Mouse (Mus musculus): ENCODE measurements at regions not wholly inside any gene's neighbourhood (a gene's known extent, or its start where the extent isn't known, plus 50 kb on each side); places are given as distances from the start of the nearest gene placed in this dataset.
"Not testable (repeated sequence)": the region's sequence is repeated elsewhere in the genome, so short reads cannot be mapped to it uniquely, and the experiment has no call there.

DNA sequence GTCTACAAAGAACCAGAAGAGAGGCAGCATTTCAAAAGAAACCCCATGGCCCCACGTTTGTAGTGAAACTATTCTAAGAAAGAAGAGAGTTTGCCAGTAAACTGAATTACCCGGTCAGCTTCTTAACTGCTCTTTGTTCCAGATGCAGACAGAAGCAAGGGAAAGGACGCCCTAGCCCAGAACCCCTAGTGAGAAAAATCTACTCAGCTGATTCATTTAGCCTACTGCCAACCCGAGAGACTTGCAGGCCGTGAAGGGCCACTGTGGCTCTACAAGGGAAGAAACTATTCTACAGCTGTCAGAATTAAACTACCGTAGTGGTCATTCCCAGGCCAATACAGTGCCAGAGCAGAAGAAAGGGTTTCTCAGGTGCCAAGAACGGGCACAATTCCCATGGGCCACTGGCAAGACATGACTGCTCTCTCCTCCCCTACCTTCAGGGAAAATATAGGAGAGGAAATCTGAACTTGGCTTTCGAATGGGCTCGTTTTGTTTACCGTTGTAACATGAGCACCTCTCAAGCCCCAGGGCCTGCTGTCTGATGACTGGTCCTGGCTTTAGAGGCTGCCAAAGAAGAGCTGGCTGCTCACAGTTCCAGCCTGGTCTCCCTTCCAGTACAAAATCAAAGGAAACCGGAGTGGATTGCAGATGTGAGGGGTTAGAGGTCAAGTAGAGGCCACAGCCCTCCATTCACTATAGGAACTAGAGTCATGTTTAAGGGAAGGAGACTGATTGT lies 111.7 kb upstream of the Dlg1 start:
- no peak for ATAC-seq (replicated peaks; ENCODE audit: low FRiP score, poor library complexity, severe bottlenecking)

DNA sequence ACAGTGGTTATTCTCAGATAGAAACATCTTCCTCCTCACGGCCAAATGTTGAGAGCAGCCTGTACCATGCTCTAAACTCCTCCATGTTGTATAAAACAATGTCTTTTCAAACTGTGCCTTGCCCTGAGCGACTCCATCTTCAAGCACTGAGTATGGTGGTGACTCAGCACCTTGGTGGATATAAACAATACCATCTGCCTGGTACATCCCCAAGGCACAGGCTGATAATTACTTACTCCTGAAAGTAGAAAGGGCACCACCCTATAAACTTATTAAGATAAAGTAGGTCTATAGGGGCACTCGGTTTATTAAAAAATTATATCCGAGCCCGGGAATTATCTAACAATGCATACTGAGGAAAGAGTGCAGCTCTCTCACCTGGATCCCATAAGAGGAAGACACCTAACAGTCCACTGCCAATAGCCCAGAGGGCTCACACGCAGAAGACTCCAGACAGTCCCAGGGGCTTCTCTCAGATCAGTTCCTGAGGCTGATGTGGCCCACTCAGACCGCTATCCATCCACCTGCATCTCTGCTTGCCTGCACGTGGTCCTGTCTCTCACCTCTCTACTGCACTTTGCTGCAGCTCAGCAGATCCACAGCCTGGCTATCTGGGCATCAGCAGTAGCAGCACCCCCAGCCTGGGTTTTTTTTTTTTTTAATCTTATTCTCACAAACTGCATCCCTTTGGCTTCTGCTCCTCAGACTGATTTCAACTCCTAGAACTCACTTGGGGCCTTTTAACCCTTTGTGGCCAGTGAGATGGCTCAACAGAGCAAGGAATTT lies 109.7 kb upstream of the Dlg1 start:
- no peak for ATAC-seq (replicated peaks; ENCODE audit: low FRiP score, poor library complexity, severe bottlenecking)

DNA sequence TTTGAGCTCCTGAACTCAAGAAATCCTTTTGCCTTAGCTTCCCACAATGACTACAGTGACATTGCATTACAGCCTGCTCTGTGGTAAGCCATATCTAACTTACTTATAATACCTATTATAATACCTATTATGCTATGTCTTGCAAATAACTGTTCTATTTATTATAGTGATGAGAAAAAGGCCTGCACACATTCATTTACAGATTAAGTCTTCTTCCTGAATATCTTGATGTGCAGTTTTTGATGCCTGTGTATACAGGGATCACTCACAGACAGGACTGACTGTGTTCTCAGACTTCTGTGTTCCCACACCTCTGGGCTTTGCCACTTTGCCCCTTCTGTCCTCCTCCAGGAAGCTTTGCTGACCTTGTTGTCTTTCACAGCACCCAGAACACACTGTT lies 102.8 kb upstream of the Dlg1 start:
- ATAC-seq (replicated peaks; ENCODE audit: low FRiP score, poor library complexity, severe bottlenecking) = no peak

DNA sequence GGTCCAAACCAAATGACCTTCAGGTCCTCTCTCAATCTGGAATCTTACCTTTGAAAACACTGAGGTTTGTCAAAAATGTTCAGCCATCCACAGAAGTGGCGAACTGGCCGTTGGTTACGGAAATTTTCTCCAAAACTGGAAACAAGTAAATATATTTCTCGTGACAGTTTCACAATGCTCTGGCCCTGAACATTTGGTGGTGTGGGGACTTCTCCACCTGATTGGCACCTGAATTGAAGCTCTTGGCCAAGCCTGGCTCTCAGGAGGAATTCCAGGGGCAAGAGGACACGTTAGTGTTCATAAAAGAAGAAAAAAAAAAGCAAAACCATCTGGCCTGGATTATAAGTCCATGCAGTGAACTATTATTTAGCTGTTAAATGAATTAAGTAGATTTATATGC lies 98.3 kb upstream of the Dlg1 start:
- ATAC-seq (replicated peaks; ENCODE audit: low FRiP score, poor library complexity, severe bottlenecking) = no peak

DNA sequence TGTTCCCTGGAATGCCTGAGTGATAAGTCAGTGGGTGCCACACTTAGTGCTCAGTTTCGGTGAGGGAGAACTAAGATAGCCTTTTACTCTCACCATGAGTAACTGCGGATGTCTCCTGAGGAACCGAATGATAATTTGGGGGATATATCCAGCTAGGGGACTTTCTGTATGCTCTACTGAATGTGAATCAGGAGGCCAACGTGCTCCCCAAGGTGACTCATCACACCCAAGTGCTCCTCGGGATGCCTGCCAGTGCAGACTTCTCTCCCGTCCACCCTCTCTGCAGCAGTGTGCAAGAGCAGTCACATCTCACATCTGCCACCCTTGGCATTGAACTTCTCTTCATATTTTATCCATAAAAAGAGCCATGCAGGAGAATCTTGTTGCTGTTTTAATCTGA lies 94.9 kb upstream of the Dlg1 start:
- no peak for ATAC-seq (replicated peaks; ENCODE audit: low FRiP score, poor library complexity, severe bottlenecking)

DNA sequence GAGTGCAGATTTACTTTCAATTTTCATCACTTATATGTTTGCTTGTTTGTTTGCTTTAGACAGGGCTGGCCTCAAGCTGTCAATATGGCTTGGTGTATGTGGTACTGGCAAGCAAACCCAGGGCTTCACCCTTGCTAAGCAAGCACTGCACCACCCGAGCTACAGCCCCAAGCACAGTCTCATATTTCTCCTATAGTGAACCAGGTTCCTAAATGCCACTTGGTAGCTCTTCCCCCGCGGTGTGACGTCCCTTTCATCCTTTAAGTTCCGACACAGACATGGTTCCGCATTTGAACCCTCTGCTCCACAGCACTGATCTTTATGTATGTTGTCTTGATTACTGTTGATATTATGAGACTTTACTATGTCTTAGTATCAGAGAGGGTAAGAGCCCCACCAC lies 93.4 kb upstream of the Dlg1 start:
- ATAC-seq (replicated peaks; ENCODE audit: low FRiP score, poor library complexity, severe bottlenecking) = no peak

DNA sequence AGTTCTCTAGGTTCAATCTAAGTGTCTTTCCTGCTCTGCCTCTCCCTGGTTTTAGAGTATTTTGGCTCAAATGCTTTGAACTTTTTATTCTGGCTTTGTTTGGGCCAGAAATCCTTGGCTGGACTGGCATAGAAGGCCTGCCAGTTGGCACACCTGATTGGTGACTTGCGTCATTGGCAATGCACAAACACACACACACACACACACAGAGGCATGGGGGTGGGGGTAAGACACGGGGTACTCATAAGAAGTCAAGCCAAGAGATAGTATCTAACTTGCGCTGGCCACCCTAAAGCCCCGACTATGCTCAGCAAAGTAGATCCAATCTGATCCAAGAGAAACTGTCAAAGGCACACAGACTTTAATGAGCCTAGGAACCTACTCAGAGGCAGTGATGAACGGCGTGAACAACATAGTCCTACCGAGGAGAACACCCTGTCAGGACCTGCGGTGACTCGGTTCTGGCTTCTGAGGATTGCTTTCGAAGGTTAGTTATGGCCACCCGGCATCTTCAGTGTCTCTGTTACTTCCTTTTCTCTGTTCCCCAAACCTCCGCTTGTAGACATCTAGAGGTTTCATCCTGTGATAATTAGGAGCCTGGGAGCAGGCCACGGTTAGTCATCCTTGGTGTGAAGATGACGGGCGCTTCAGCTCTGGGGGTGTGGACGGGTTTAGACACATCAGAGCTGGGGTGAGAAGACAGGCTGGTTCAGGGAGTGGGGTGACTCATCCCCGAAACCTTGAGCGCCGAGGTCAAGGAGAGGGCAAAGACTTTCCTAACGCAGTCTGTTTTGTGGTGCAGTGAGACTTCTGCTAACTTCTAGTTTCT lies 92.7 kb upstream of the Dlg1 start:
- no peak for ATAC-seq (replicated peaks; ENCODE audit: low FRiP score, poor library complexity, severe bottlenecking)

DNA sequence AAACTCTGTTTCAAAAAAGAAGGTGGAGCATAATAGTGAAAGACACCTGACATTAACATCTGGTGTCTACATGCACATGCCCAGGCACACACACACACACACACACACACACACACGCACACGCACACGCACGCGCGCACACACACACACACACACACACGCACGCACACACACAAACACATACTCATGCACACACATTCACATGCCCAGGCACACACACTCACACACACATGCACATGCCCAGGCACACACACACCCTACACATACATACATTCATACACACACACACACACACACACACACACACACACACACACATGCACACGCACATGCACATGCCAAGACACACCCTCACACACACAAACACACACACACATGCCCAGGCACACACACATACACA lies 89.4 kb upstream of the Dlg1 start:
- ATAC-seq (replicated peaks; ENCODE audit: low FRiP score, poor library complexity, severe bottlenecking) = not testable (repeated sequence)

DNA sequence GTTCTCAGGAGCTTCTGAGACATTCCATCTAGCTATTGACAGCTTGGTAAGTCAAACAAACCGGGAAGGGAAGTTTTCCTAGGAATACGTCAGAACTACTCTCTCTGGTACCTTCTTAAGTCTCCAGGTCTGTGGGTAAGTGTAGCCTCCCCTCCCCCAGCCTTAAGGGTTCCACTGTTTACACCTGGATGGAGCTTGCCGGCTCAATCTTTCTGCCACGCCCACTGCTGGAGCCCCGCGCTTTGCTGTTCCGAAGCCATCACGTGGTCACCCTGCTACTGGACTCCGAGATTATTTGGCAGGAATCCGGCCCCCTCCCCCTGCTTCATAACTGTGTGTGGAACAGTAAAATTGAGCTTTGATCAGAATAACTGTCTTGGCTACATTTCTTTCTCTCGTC lies 87.6 kb upstream of the Dlg1 start:
- not testable (repeated sequence) for ATAC-seq (replicated peaks; ENCODE audit: low FRiP score, poor library complexity, severe bottlenecking)

DNA sequence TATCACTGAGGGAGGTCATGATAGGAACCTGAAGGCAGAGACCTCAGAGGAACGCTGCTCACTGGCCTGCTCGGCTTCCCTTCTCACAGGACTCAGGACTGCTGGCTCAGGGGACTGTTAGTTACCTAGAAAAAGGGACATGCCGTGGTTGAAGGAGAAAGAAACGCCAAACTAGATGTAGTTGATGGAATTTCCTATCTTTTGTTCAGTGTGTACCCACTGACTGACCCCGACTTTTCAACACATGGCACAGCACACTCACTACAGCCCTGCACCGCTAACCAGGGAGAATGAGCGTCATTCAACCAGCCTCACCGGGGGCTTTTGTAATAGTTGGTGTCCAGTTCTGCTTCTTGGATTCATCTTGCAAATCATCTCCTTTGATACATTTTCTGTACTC lies 86.8 kb upstream of the Dlg1 start:
- no peak for ATAC-seq (replicated peaks; ENCODE audit: low FRiP score, poor library complexity, severe bottlenecking)

DNA sequence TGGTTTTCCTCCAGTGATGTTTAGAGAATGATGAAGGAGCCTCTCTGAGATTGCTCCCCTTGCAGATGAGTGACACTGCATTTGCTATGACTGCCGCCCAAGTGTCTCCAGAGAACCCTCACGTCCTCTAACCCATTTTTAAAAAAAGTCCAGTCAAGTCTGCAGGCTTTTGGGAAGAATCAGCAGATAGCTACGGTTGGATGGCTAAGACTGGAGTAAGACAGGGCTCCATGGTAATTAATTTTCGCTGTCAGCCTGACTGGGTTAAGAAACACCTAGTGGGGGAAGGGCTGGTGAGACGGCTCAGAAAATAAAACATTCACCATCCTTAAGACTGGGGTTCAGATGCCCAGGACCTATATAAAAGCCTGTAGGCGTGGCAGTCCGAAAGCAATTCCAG lies 85.9 kb upstream of the Dlg1 start:
- no peak for ATAC-seq (replicated peaks; ENCODE audit: low FRiP score, poor library complexity, severe bottlenecking)

DNA sequence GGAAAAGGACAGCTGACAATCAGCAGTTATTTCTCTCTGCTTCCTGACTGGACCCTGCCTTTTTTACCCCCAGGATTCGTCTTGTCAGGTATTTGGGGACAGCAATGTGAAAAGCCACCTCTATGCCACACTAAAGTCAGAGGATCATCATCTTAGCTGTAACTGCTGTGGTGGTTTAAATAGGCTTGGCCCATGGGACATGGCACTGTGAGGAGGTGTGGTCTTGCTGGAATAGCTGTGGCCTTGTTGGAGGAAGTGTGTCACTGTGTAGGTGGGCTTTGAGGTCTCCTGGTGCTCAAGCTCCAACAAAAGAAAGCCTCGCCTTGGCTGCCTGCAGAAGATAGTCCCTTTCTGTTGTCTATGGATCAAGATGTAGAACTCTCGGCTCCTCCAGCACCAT lies 83.9 kb upstream of the Dlg1 start:
- no peak for ATAC-seq (replicated peaks; ENCODE audit: low FRiP score, poor library complexity, severe bottlenecking)

DNA sequence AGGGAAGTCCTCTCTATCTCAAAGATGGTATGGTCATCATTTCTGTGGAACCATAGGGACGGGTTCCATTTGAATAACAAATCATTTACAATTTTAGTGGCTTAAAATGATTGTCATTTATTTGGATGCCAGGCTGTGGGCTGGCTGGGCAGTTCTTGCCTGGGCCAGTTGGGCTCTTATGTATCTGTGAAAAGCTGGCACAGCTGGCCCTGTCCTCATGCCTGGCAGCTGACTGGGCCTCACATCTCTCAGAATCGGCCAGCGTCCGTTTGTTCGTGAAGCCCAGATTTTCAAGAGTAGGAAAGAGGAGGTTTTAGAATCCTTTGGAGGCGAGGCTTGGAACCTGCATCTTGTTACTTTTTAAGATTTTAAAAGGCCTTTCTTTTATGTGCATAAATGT lies 82.5 kb upstream of the Dlg1 start:
- ATAC-seq (replicated peaks; ENCODE audit: low FRiP score, poor library complexity, severe bottlenecking) = no peak

DNA sequence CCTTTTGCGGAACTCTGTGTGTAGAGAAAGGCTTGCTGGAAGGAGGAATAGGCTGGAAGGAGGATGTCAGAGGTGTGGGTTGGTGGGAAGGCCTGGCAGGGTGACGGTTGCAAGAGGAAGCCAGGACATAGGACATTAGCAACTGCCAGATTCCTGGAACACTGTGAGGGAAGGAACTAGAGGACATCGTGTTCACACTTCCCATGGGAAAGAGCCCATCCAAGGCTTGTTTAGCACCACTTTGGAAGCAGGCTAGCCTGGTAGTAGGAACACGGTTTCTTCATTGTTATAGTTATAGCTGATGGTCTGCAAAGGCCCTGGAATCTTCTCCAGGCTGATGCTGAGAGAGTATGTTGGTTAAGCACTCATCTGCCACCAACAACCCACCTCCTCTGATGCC lies 80.4 kb upstream of the Dlg1 start:
- ATAC-seq (replicated peaks; ENCODE audit: low FRiP score, poor library complexity, severe bottlenecking) = no peak

DNA sequence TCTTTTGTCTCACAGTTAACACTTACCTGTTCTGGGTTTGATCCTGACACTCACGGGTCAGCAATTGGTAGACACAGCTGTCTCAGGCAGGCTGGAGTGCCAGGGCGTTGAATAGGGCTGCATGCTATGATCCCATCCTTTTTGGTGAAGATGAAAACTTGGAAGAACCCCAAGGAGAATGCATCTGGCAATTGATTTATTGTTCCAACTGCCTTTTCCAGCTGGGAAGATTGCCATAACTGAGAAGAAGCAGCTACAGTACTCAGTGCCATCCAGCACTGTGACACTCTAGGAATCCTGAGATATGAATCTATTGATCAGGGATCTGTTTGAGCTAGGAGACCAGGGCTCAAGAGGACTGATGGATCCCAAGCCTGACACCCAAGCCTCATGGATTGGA lies 79.6 kb upstream of the Dlg1 start:
- no peak for ATAC-seq (replicated peaks; ENCODE audit: low FRiP score, poor library complexity, severe bottlenecking)

DNA sequence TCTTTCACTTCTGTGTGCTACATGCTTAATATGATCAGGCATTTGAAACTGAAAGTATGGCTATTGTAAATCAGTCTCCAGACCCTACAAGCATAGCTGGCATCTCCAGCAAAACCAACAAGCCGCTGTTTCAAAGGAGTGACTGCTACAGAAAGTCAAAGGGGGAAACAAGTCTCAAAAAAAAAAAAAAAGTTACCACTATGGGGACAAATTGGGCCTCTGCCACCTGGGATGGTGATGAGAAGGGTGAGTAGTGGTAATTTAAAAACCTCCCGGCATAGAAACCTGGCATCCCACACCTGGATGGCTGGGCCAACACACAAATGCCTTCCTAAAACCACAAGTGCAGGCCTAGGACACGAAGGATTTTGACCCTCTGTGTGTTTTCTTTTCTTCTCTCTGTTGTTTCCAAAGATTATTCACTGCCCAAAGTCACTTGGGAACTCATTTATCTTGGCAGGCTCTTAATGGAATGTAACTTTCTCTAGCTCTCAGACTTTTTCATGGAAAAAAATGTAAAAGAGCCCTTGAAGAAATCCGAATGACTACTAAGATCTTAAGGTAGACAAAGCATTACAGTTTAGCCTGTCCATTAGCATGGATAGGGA lies 78.9 kb upstream of the Dlg1 start:
- no peak for ATAC-seq (replicated peaks; ENCODE audit: low FRiP score, poor library complexity, severe bottlenecking)

DNA sequence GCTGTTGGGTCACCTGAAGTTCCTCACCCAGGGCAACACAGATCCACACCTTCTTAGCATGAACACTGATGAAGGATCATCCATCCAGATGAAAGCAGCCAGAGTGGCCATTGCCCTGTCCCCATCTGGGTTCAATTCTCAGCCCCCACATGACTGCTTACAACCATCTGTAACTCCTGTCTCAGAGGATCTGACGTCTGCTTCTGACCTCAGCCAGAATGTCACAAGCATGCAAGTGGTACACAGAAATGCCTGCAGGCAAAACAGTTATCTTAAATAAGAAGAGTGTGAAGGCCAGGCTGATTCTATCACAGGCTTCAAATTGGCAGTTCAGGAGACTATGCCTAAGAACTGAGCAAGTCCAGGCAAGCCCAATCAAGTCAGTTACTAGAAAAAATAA lies 76.2 kb upstream of the Dlg1 start:
- ATAC-seq (replicated peaks; ENCODE audit: low FRiP score, poor library complexity, severe bottlenecking) = no peak

DNA sequence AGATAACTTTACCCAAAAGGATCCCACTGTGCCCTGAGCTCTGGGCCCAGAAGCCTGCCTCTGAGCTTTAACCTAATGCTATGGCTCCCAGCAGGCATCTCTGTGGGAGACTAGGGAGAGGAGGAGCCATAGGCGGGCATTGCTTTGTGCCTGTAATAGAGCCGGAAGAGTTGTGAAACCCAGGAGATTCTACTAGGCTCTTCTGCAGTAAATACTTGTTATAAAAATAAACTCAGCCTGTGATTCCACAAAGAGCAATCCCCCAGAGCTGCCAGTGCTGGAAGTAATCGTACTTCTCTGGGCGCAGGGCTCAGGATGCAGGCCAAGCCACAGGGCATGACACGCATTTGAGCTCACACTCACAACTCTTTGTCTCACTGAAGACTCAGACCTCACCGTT lies 73.7 kb upstream of the Dlg1 start:
- ATAC-seq (replicated peaks; ENCODE audit: low FRiP score, poor library complexity, severe bottlenecking) = no peak

DNA sequence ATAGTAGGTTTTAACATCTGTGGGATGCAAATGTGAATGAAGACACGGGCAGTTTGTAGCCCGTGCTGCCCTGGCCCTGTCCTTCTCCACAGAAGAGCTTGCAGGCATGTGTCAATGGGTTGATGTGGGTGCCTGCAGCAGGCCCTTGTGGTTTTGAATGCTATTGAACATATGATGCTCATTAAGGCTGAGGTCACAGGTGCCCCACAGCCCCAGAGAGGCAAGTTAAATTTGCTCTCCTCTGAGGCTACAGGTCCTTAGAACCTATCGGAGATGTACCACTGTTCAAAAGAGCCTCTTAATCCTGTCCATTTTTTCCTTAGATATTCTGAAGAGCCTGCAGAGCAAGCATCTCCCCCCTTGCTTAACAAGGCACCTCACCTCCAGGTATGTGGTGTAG lies 71.7 kb upstream of the Dlg1 start:
- no peak for ATAC-seq (replicated peaks; ENCODE audit: low FRiP score, poor library complexity, severe bottlenecking)

Measured in erythroid progenitor cell, adult 5-6 weeks (primary cell).